Mouse (Mus musculus) myocyte (in vitro differentiated cells): ENCODE results near the gene Lpcat1. TPM values are rescaled to one million over a fixed set of nuclear protein-coding genes. Genes with fewer than 3 reads are reported as not detected.

Experiments used
- H3K27me3 ChIP-seq: one replicate; pipeline ENCODE4 v1.6.1; 2011; ENCODE audit not compliant: control insufficient read depth, insufficient read depth, insufficient read length
- H3K36me3 ChIP-seq: one replicate; pipeline ENCODE4 v1.6.1; 2011; ENCODE audit not compliant: control insufficient read depth, insufficient read depth
- H3K4me2 ChIP-seq: one replicate; pipeline ENCODE4 v1.6.1; 2011; ENCODE audit warnings: low read depth, control low read depth
- H3K4me3 ChIP-seq: one replicate; pipeline ENCODE4 v1.5.1; 2011; ENCODE audit warnings: mild to moderate bottlenecking, control low read depth, moderate library complexity
- H3K79me2 ChIP-seq: one replicate; pipeline ENCODE4 v1.6.1; 2011; ENCODE audit not compliant: control insufficient read depth, insufficient read depth
- H3ac ChIP-seq: one replicate; pipeline ENCODE4 v1.6.1; 2011; ENCODE audit not compliant: control insufficient read depth, insufficient read length
- CEBPB ChIP-seq: IDR thresholded peaks from 2 replicates; pipeline ENCODE4 v1.6.1; 2011; ENCODE audit warnings: mild to moderate bottlenecking, moderate library complexity; ENCODE audit not compliant: poor library complexity, insufficient read depth, severe bottlenecking
- E2F4 ChIP-seq: IDR thresholded peaks from one replicate; pipeline ENCODE4 v1.6.1; 2011; ENCODE audit warnings: mild to moderate bottlenecking, control low read depth, moderate library complexity; ENCODE audit not compliant: insufficient read depth
- MAX ChIP-seq: IDR thresholded peaks from one replicate; pipeline ENCODE4 v1.6.1; 2011; ENCODE audit warnings: low read depth, mild to moderate bottlenecking, control low read depth
- MYOD1 ChIP-seq, 3 experiments: IDR thresholded peaks; one replicate each; pipeline ENCODE4 v1.6.1; 2011; ENCODE audit warnings: control low read depth in 2 of 3, low read depth in 2 of 3, mild to moderate bottlenecking in 2 of 3, moderate library complexity in 1 of 3; ENCODE audit not compliant: insufficient read length in 2 of 3, control insufficient read depth in 1 of 3
- MYOG ChIP-seq, 3 experiments: IDR thresholded peaks; one replicate each; pipeline ENCODE4 v1.6.1; 2011; ENCODE audit warnings: control low read depth in 2 of 3, low read depth in 2 of 3, mild to moderate bottlenecking in 2 of 3; ENCODE audit not compliant: insufficient read length in 2 of 3, control insufficient read depth in 1 of 3, insufficient read depth in 1 of 3
- POLR2A ChIP-seq: IDR thresholded peaks from one replicate; pipeline ENCODE4 v1.6.1; 2011; ENCODE audit warnings: low read depth, mild to moderate bottlenecking, control low read depth, moderate library complexity; ENCODE audit not compliant: insufficient read length
- POLR2AphosphoS2 ChIP-seq: IDR thresholded peaks from one replicate; pipeline ENCODE4 v1.6.1; 2011; ENCODE audit warnings: low read depth, control low read depth; ENCODE audit not compliant: insufficient read length
- REST ChIP-seq: IDR thresholded peaks from one replicate; pipeline ENCODE4 v1.6.1; 2011; ENCODE audit warnings: mild to moderate bottlenecking, control low read depth, moderate library complexity; ENCODE audit not compliant: insufficient read depth, insufficient read length
- SRF ChIP-seq: IDR thresholded peaks from one replicate; pipeline ENCODE4 v1.6.1; 2011; ENCODE audit warnings: low read depth; ENCODE audit not compliant: control insufficient read depth, insufficient read length
- TCF12 ChIP-seq: IDR thresholded peaks from one replicate; pipeline ENCODE4 v1.6.1; 2011; ENCODE audit warnings: mild to moderate bottlenecking, control low read depth; ENCODE audit not compliant: poor library complexity, insufficient read depth, severe bottlenecking
- TCF3 ChIP-seq: IDR thresholded peaks from one replicate; pipeline ENCODE4 v1.6.1; 2011; ENCODE audit warnings: low read depth, control low read depth; ENCODE audit not compliant: insufficient read length
- USF1 ChIP-seq: IDR thresholded peaks from one replicate; pipeline ENCODE4 v1.6.1; 2011; ENCODE audit warnings: low read depth, mild to moderate bottlenecking, control low read depth, moderate library complexity
- polyA plus RNA-seq: library from polyadenylated mRNA; unstranded; fragments of >200 nt; fragmentation: generic; extraction: Trizol; gene quantifications from one replicate; pipeline ENCODE4 v1.2.1, GENCODE M21; 2012; ENCODE audit warnings: missing spikeins

The Lpcat1 gene
- polyA plus RNA-seq, 1 experiment: 10.1 TPM

GRCm38 (mm10) chr13:73536824-73537223 is 69.8 kb downstream of the Lpcat1 start:
- Histone ChIP-seq H3K4me3 (no peak overlapping the region), H3ac (no peak overlapping the region), H3K27me3 (peaks cover 41% of the 10 kb centered on the region), H3K4me2 (peak overlapping the region; percentile 12), H3K79me2 (no peaks in the 10 kb centered on the region), H3K36me3 (no peaks in the 10 kb centered on the region)
- no peak for TF ChIP-seq POLR2AphosphoS2
- TF ChIP-seq TCF3: no peak
- no peak for TF ChIP-seq CEBPB
- no peak for TF ChIP-seq POLR2A
- no peak for TF ChIP-seq E2F4
- no peak for TF ChIP-seq MYOD1 (IDR thresholded peaks at IDR 0.05; ENCODE audit: control insufficient read depth in 1 of 3, insufficient read length in 2 of 3, low read depth in 2 of 3)
- no peak for TF ChIP-seq SRF
- no peak for TF ChIP-seq MAX
- TF ChIP-seq REST: no peak

GRCm38 (mm10) chr13:73564201-73564600 is 97.2 kb downstream of the Lpcat1 start:
- Histone ChIP-seq H3ac (no peak overlapping the region), H3K79me2 (no peaks in the 10 kb centered on the region), H3K36me3 (no peaks in the 10 kb centered on the region), H3K4me3 (no peak overlapping the region), H3K4me2 (no peak overlapping the region), H3K27me3 (peaks cover 8% of the 10 kb centered on the region)
- TF ChIP-seq CEBPB (no peak), MAX (no peak), POLR2A (no peak), TCF12 (no peak), MYOD1 (IDR thresholded peaks at IDR 0.05; ENCODE audit: control insufficient read depth in 1 of 3, insufficient read length in 2 of 3, low read depth in 2 of 3) (no peak), SRF (no peak), POLR2AphosphoS2 (no peak), REST (no peak), TCF3 (no peak), USF1 (no peak), MYOG (IDR thresholded peaks at IDR 0.05; ENCODE audit: control insufficient read depth in 1 of 3, insufficient read depth in 1 of 3, insufficient read length in 2 of 3, low read depth in 2 of 3) (no peak), E2F4 (no peak)

Other genes starting within 250 kb of the Lpcat1 start
- not detected for gene Irx4, start 206.7 kb upstream of the Lpcat1 start, polyA plus RNA-seq
- 79.8 TPM for gene Mrpl36, start 138.7 kb upstream of the Lpcat1 start, polyA plus RNA-seq
- 254 TPM for gene Ndufs6, start 138.7 kb upstream of the Lpcat1 start, polyA plus RNA-seq
- not detected for gene Slc6a3, start 69.5 kb downstream of the Lpcat1 start, polyA plus RNA-seq
- 147 TPM for gene Clptm1l, start 136.8 kb downstream of the Lpcat1 start, polyA plus RNA-seq
- gene Tert, start 159.7 kb downstream of the Lpcat1 start, polyA plus RNA-seq: 0.13 TPM
- not detected for gene Slc6a18, start 210.8 kb downstream of the Lpcat1 start, polyA plus RNA-seq
- gene Slc6a19, start 237.7 kb downstream of the Lpcat1 start, polyA plus RNA-seq: 0.44 TPM